Mouse (Mus musculus): ENCODE measurements around the gene Blm.
A peak's percentile ranks its signal among the peaks of the same experiment; 100 is the strongest.

Blm gene

DNA sequence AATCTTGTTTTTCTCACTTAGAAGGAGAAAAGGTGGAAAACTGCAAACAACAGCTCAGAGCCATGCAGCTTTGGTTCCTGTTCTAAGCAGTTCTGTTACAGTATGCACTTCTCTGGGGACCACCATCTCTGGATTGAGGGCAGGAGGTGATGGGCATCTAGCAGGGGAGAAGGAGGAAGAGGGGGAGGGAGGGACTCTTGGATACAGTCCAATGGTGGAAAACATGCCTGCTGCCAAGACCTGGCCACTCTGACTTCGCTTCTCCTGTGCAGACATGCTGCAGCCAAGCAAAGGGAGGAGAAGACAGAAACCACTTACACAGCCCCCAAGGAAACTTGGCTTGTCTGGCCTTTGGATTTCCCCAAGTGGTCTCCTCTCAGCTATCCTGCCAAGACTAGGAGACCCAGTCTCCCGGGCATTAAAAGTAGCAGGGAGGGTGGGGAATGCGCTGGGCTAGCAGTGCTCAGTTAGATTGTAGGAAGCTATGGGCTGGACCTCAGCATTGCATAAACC is 77.0 kb downstream of the Blm start:
- DNase-seq, result no peak

DNA sequence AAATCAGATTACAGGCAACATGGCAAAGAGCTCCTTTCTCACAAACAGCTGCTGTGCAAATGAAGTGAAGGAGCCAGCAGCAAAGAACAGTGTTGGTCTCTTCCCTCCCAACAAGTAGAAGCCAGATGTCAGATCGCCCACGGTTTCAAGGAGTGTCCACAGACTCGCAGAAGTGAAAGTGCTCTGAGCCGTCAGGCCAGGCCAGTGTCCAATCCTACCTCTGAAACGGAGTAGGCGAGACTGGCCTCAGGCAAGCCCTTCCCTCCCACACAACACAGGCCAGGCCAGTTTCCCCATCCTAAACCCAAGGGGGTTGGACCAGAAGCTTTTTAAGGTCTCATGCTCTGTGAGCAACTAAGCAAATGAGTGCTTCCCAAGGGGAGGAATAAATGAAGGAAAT is 77.7 kb downstream of the Blm start:
- no peak for DNase-seq

DNA sequence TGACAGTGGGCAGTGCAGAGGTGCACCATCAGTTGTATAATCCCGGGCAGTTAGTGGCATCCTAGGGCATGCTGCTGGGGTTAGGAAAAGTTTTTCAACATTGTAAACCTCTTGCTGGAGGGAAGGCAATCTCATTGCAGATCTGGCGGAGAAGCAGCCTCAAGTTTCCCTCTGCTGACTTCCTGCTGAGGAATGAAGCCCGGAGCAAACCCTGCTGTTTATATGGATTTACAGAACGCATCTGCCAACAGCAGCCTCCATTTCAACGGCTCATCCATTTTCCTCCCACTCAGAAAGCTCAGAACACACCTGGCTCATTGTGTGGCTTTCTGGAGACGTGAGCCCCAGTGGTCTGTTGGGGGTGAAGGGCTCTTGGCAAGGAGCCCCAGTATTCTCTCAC is 78.6 kb downstream of the Blm start:
- no peak for DNase-seq

DNA sequence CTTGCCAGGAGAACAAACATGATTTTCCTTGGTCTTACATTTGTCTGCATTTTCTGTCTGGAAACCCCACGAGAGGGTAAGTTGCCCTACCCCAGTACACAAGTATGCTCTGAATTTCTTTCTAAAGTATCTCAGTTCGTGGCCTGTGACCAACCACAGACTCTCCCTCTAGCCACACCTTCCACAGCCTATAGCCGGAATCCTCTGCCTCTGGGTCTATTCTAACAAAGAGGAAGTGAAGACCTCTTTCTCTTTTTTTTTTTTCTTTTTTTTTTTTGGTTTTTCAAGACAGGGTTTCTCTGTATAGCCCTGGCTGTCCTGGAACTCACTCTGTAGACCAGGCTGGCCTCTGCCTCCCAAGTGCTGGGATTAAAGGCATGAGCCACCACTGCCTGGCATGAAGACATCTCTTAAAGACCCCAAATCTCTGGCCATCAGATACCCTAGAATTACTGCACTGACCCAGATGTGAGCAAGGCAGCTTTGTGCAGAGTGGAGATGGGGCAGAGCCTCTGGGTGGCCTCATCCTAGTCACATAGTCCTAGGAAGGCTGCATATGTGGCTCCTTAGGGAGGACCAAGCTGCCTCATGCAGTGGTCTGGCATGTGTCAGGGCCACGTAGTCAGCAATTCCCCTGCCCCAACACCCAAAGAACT is 79.3 kb downstream of the Blm start:
- no peak for DNase-seq

DNA sequence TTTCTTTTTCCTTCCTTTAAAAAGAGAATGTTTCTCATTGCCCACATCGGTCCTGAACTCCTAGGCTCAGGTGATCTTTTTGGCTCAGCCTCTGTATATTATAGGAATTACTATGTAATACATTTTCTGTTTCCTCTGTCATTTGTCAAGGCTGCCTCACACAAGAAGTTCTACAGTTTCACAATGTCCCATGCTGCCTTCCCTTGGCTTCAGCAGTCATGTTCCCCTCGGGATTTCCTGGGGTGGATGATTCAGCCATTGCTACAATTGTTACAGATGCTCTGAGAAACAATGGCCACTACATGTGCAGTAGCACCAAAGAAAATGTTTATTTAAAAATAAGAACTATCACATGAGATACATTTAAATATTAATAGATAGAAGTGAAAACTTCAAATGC is 80.1 kb downstream of the Blm start:
- no peak for DNase-seq

DNA sequence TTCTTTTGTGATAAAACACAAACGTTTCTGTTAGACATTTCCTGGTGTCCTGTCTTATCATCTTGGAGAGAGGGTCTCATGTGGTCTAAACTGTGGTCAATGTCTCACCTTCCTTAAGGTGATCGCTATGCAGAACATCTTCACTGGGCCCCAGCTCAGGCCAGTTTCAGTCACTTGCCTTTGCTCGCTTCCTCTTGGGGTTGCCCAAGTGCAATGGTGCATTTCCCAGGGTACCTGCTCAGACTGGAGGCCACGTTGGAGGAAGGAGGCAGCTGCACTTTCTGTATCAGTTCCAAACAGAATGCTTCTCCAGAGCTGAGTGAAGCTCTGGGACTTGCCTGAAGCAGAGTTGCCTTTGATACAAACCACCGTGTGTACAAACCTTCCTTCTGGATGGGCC is 80.9 kb downstream of the Blm start:
- DNase-seq, result no peak

DNA sequence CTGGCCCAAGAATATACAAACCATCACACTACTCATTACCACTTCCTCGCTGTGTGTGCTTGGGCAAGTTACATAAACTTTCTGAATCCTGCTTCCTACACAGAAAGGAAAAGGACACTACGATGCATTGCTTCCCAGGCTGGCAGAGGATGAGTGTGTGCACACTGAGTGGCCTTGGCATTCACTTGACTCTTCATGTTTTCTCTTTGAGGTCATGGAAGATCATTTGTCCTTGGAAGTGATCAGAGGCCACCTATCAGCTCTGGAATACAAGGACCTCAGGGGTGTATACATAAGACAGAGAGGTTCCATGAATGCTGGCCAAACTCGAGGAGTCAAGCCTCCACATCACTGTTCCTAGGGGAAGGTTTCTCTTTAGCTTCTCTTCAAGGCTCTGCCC is 81.8 kb downstream of the Blm start:
- DNase-seq, result no peak

DNA sequence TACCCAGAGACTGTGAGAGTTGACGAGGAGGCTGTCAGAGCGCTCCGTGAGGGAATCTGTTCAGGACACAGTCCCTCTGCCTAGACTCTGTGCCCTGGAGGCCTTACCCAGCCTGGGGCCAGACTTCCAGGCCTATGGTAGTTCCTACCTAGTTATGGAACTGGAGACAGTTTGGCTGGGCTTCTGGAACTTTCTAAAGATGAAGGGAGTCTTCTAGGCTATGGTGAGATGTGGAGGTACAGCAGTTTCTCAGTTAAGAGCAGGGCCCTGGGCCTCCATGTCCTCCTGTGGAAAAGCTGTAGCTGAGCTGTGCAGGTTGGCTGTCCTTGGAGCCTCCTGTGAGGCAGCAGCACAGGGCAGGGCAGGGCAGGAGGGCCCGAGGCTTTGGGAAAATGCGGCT is 82.7 kb downstream of the Blm start:
- DNase-seq, result no peak

DNA sequence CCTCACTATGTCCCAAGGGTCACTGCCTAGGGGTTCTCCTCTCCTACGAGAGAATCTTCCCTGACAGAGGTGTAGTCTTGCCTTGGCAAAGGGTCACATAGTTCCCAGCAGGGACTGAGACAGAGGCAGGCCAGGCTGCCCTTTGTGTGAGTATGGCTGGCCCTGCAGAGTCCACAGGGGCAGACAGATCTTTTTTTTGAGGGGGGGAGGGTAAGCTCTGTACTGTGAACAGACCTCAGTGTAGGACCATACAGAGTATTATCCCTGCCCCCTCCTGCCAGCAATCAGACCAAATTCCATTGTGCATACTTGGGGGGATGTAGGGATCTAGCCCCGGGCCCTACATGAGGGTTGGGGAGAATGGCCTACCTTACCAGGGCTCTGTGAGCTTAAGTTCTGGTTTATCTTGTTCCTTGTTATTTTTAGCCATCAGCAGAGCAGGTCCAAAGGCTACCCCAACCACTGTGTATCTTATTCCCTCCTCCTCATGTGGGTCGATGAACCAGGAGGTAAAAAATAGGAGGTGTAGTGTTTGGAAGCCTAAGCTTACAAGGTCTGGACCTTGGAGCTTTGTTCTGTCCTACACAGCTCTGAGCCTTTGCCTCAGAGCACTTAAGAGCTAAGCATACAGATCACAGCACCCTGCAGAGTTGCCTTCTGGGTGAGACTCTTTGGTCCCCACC is 83.2 kb downstream of the Blm start:
- DNase-seq, result no peak

DNA sequence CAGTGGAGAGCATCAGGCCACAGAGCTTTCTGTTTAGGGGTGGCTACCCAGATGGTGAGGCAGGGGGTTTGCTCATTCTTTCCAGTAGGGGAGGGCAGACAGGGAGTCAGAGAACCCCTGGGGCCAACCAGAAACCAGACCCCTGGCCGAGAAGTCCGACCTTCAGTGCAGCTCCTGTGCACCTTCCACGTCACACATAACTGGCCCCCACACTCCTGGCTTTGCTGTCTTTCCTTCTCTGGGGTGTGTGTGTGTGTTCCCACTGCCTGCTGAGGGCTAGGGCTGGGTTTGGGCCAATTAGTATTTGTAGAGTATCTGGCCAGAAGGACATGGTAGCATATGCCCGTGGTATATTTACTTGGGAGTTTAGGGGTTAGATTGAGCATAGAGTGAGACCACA is 84.6 kb downstream of the Blm start:
- DNase-seq, result no peak

DNA sequence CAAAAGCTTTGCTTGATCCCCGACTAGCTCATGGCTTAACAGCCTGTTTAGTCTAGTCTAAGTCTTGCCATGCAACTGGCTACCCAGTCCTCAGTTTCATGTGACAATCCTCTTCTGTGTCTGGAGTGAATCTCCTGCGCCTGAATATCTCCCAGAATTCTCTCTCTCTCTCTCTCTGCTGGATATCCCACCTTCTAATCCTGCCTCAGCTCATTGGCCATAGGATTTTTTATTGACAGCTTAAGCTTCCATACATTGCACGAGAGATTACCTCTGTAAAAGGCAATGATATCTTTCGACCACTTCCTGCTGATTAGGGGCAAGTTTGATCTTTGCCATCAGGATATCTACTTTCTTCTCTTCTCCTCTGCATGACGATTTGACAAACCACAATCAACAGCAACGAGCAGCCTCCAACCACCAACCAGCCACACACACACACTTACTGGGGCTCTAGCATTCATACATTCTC is 85.3 kb downstream of the Blm start:
- no peak for DNase-seq

DNA sequence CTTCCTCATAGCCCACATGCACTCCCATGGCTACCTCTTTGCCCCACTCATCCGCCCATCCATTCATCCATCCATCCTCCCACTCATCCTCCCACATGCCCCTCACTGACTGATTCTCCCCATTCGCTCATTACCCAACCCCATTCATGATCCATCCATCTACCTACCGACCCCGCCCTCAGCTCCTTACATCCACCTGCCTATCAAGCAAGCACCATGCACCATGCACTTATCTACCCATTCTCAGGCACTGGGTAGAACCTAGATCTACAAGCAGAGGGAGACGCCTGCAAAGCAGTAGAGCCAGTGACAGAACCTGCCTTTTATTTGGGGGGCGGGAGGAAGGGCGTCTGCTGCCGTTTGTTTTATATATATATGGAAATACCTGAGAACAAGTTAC is 87.6 kb downstream of the Blm start:
- DNase-seq, result no peak

DNA sequence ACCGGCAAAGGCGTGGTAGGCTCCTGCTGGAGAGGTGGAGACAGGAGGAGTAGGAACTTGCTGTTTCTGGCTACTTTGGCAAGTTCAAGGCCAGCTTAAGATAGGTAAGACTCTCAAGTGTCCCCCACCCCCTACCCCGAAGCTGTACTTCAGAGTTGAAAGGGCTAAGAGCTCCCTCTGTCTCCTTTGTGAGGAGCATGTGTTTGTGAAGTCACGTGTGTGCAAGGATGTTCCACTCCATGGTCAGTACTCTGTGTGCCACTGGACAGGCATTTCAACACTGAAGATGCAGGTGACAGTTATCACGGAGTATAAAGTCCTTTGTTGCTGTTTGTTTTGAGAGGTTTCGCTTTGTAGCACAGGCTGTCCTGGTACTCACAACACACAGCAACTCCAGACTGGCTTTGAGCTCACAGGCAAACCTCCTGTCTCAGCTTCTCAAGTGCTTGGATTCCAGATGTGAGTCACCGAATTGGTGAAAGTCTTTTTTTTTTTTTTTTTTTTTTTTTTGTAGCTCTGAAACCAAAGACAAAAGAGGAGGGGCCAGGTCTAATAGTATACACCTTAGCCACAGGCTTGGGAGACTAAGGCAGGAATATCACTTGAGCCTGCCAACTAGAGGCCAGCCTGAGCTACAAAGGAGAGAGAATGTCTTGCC is 88.6 kb downstream of the Blm start:
- no peak for DNase-seq

DNA sequence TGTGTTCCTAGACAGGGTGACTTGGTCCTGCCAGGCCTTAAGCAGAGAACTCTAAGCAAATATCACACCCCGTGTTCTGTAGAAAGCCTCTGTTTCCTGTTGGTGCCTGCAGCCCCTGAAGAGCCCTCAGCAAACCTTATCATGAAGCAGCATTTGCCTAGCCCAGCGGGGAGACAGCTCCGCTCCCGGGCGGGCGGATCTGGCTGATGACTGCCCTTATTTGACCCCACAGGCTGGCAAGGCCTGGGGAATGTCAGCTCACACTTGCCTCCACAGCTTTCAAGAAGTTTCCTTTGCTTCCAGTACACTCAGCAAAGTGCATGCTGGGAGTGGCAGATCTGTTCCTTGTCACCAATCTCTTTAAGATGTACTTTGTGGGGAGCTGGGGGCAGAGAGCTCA is 89.4 kb downstream of the Blm start:
- peak; percentile 20 for DNase-seq

DNA sequence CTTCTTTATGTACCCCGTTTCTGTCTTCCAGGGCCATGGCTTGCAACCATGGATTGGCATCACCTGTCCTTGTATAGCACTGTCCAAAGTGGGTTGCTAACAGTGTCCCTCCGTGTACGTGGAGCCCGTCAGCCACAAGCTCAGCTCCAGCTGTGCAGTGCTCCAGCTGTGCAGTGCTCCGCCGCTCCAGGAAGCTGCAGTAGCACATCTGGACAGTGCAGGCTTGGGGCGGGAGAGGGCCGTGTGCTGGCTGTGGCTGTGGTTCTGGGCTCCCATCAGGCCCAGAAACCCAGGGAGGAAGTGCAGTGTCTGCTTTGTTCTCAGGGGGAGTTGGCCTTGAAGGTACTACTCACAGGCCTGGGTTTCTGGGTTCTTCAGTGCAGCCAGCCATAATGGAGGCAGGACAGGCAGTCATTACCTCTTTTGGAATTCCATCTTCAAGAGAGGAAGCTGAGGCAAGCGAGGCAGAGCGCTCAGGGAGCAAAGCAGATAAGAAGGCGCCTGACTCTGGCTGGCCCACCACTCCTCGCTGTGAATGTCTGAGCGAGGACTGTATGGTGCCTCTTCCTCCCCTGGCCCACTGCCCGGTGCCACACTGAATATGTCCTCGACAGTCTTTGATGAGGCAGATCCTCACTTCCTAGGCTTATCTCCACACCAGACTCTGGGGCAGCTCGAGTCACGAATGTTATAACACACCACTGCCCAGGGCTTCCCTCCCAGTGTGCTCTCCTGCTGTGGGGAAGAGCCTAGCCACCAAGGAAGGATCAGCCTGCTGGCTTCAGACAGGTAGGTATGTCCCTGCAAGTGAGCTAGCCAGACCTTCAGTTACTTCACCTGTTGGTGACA is 90.3 kb downstream of the Blm start:
- no peak for DNase-seq

DNA sequence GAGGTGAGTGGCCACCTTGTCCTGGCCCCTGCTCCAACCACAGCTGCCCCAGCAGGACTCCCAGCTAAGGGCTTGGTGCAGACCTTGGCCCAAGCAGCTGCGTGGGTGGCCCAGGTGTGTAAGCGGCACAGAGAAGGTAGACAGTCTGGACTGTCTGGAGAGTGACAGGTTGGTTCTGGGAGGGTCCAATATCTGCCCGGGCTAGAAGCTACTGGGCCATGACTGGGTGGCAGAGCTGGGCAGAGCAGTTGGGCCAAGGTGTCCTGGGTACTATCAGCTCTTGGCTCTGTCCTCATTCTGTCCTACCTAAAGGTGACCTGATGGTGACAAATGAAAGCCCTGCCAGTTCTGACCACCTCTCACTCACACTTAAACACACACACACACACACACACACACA is 91.8 kb downstream of the Blm start:
- DNase-seq, result no peak

DNA sequence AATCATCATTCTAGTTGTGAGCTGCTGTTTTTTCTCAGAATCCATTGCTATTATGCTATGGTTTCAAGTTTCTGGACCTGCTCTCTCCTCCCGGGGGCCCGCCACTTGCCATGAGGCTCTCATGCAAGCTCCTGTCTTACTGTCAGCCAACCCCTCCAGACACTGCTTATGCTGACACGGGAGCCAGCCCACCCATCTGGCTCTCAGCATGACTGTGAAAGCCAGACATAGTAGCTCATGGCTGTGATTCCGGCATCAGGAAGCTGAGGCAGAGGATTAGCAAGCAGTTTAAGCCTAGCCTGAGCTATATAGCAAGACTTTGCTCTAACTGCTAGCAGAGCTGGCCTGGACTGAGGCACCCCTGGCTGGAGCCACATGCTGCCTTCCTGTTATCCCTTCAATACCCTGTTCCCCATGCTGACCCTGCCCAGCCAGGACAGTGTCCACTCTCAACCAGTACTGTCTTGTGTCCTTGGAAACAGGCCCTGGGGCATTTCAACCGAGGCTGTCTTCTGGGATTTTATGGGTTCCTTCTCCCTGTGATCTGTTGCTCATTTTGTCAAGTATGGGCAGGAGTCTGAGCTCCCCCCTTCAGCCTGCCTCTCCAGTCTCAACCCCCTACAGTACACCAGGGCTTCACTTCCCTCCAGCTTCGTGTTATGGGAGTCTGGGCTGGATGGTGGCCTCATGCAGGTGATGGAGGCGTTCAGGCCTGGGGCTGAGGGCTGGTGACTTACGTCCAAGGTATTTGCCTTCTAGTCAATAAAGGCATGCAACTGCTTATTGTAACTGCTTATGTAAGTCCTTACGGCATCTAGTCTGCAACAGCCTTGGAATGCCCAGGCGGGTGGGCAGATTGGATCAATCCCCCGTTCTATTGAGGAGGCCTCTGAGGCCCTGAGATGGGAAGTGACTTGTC is 92.7 kb downstream of the Blm start:
- no peak for DNase-seq

DNA sequence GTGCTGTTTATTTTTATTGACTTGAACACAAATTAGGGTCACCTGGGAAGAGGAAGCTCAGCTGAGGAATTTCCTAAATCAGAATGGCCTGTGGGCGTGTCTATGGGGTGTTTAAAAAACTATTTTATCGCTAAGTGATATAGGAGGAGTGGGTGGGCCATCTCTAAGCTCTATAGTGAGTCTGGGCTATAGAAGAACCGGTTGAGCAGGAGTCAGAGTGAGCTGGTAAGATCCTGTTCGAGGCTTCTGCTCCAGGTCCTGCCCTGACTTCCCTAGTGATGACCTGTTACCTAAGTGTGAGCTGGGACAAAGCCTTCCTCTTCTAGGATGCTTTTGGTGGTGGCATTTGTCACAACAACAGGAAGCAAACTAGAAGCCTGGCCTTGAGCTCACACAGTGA is 94.2 kb downstream of the Blm start:
- DNase-seq, result no peak

DNA sequence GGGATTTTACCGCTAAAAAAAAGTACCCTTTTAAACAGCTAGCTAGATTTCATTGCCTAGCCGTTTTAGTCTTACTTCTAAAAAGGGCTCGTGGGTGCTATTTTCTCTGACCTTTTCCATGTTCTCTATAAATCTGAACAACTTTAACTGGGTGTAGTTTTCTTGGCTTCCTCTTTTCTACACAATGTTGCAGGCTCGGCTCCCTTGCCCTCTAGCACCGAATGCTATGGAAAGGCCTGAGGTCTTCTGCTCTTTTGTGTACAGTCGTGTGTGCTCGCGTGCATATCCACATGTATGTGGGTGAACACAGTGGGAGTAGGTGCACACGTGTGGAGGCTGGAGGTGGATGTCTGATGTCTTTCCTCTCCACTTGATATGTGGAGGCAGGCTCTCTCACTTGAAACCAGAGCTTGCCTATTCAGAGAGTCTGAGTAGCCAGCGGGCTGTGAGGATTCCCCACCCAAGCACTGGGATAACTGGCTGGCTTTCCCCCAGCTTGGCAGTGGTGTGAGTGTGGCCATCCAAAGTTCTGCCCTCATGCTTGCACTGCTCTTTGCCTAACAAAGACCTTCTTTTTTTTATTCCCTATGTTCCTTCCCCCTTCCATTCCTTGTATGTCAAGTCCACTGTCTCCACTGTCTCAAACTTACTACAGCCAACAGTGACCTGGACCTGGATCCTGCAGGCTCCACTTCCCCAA is 95.0 kb downstream of the Blm start:
- no peak for DNase-seq

DNA sequence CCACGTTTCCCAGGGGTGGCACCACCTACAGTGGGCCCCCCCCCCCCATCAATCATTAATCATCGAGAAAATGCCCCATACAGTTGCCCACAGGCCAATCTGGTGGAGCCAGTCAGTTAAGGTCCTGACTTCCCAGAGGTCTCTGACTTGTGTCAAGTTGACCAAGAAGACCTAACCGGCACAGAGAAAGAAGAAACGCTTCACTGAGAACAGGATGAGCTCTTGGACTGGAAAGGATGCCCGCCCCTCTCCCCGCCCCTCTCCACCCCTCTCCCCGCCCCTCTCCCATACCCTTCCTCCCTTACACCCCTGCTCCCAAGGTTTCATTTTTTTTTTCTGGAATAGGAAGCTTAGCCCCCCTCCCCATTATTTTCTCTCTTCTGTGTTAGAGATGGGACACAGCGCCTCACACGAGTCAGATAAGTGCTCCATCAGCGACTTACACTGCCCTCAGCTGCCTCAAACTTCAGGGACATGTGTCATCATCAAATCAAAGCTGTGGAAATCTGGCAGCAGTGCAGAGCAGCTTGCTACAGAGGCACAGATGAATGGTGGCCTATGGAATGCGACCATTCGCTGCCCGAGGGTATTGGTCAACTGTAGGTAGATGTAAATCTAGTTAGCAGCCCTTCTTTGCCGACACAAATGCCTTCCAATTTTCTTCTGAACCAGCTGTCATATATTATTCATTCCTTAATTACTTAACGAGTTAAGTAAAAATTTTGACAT is 95.7 kb downstream of the Blm start:
- peak; percentile 21 for DNase-seq

DNA sequence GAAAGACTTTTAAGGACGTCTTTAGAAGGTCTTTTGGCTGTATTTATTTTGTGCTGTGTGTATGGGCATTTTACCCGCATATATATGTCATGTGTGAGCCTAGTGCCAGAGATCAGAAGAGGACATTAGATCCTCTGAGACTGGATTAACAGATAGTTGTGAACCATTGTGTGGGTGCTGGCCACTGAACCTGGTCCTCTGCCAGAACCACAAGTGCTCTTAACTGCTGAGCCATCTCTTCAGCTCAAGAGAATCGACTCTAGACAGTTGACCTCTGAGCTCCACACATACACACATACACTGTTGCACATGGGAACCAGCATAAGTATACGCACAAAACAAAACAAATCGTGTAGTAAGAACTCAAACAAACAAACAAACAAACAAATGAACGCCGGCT is 98.3 kb downstream of the Blm start:
- no peak for DNase-seq
